Mouse (Mus musculus) E14TG2a.4 (cell line): Measurements from ENCODE around the gene Syn3.

Experiments used
- CTCF ChIP-seq: conservative IDR thresholded peaks from 2 replicates; pipeline ENCODE4 v1.5.1; 2014; ENCODE audit warnings: low read length
- POU5F1 ChIP-seq: IDR thresholded peaks from 2 replicates; pipeline ENCODE4 v1.6.1; 2014; ENCODE audit warnings: low read length, borderline replicate concordance

- TF ChIP-seq CTCF = no peak
- no peak for TF ChIP-seq POU5F1
These were observed 106.3 kb downstream of the Syn3 start for GRCm38 (mm10) chr10:86392399-86392798.
